Mouse (Mus musculus): ENCODE data around the gene Ppm1k. TPM values are rescaled to one million over a fixed set of nuclear protein-coding genes. Genes with fewer than 3 reads are reported as not detected.

Ppm1k gene
- polyA plus RNA-seq (2021; fragmentation: Nextera tagmentation), result 27.0 and 32.1 TPM in 2 replicates
- long read RNA-seq, experiment 1, full-length matches to known transcripts, result 21 of 52 reads
- long read RNA-seq, experiment 1, partial matches to known transcripts, result 10 of 52 reads
- long read RNA-seq, experiment 1, other reads (novel, unspliced or antisense), result 21 of 52 reads
- long read RNA-seq, experiment 2, full-length matches to known transcripts, result 8 of 82 reads
- long read RNA-seq, experiment 2, partial matches to known transcripts, result 30 of 82 reads
- long read RNA-seq, experiment 2, other reads (novel, unspliced or antisense), result 44 of 82 reads

GRCm38 (mm10) chr6:57535386-57535936 is at the start of gene Ppm1k:
Ppm1k (minus strand) TSS chr6:57535468.

GRCm38 (mm10) chr6:57580881-57581548 is 45.7 kb upstream of the Ppm1k start, which contains the start of gene Herc6:
Herc6 (plus strand) TSS chr6:57581000.

Other genes starting within 250 kb of the Ppm1k start
- gene Vmn1r16, start 206.0 kb downstream of the Ppm1k start, polyA plus RNA-seq (2021; fragmentation: Nextera tagmentation), result not detected in 2 replicates
- not detected in 2 replicates for gene Vmn1r17, start 171.7 kb downstream of the Ppm1k start, polyA plus RNA-seq (2021; fragmentation: Nextera tagmentation)
- gene Vmn1r18, start 139.7 kb downstream of the Ppm1k start, polyA plus RNA-seq (2021; fragmentation: Nextera tagmentation), result not detected in 2 replicates
- not detected in 2 replicates for gene Vmn1r19, start 131.7 kb downstream of the Ppm1k start, polyA plus RNA-seq (2021; fragmentation: Nextera tagmentation)
- not detected in 2 replicates for gene Vmn1r20, start 106.5 kb downstream of the Ppm1k start, polyA plus RNA-seq (2021; fragmentation: Nextera tagmentation)
- gene Herc6, start 45.5 kb upstream of the Ppm1k start, polyA plus RNA-seq (2021; fragmentation: Nextera tagmentation), result 2.7 and 4.8 TPM in 2 replicates
- gene Pyurf, start 156.6 kb upstream of the Ppm1k start, polyA plus RNA-seq (2021; fragmentation: Nextera tagmentation), result 11.3 and 15.7 TPM in 2 replicates
- 45.5 and 55.7 TPM in 2 replicates for gene Lancl2, start 167.1 kb upstream of the Ppm1k start, polyA plus RNA-seq (2021; fragmentation: Nextera tagmentation)

Measured in left cerebral cortex, adult 6 months (tissue).